Comparison of ENCODE assay signal across 9 mouse cellular contexts in genomic region chr14:123513376-123514141, GRCm38 (mm10).
A peak's percentile ranks its signal among the peaks of the same experiment; 100 is the strongest.
DNase-seq lines count a peak whose midpoint lies in the region; ATAC-seq lines count a peak whose summit lies in the region.
"Had no signal": no experiment of that assay in that cellular context is flagged by ENCODE, and none has a peak within 500 bp of the region (broad histone marks: within the 10 kb centered on the region; RNA-seq: fewer than 3 reads in every experiment).

No protein-coding gene starts in this region.

- 5% methylated on average over 8 of the region's 8 CpGs for WGBS in forebrain, embryonic 14.5 days
- WGBS in neural tube, embryonic 11.5 days, result 31% methylated on average over 8 of the region's 8 CpGs

- H3K36me3 ChIP-seq in forebrain, embryonic 14.5 days (ENCODE audit: control insufficient read depth, insufficient read depth, low read length), result no peaks in the 10 kb centered on the region
- H3K36me3 ChIP-seq in neural tube, embryonic 11.5 days (ENCODE audit: control insufficient read depth, insufficient read depth, low read length), result no peaks in the 10 kb centered on the region

- peak overlapping the region; percentile 82 for H3K27ac ChIP-seq in forebrain, embryonic 14.5 days (ENCODE audit: low read depth, low read length)
- no peak overlapping the region for H3K27ac ChIP-seq in neural tube, embryonic 11.5 days (ENCODE audit: low read depth, low read length)

- no peak overlapping the region for H3K9ac ChIP-seq in forebrain, embryonic 14.5 days (ENCODE audit: low read length)
- H3K9ac ChIP-seq in neural tube, embryonic 11.5 days (ENCODE audit: low read length), result no peak overlapping the region

- H3K9me3 ChIP-seq in forebrain, embryonic 14.5 days (replicated peaks; ENCODE audit: control insufficient read depth, low read length), result no peaks in the 10 kb centered on the region
- no peaks in the 10 kb centered on the region for H3K9me3 ChIP-seq in neural tube, embryonic 11.5 days (ENCODE audit: control insufficient read depth, low read length)

- no peaks in the 10 kb centered on the region for H3K27me3 ChIP-seq in forebrain, embryonic 14.5 days (replicated peaks; ENCODE audit: control insufficient read depth, insufficient read depth, low read length)
- H3K27me3 ChIP-seq in neural tube, embryonic 11.5 days (ENCODE audit: control insufficient read depth, insufficient read depth, low read length), result no peaks in the 10 kb centered on the region
- H3K27me3 ChIP-seq: Patski had no signal

- no peak overlapping the region for H3K4me3 ChIP-seq in forebrain, embryonic 14.5 days (ENCODE audit: low read depth, low read length)
- no peak overlapping the region for H3K4me3 ChIP-seq in neural tube, embryonic 11.5 days (ENCODE audit: low read depth, low read length)

- H3K4me2 ChIP-seq in forebrain, embryonic 14.5 days (ENCODE audit: low read length), result peak overlapping the region; percentile 28; the same call in 1 of the 2 replicates
- no peak overlapping the region for H3K4me2 ChIP-seq in neural tube, embryonic 11.5 days (ENCODE audit: low read depth)

- peak; percentile 64 for DNase-seq in layer of hippocampus, adult 11-12 months (ENCODE audit: low spot score)
- no peak for DNase-seq in layer of hippocampus, postnatal 25 days (ENCODE audit: extremely low spot score in 1 of 2, low spot score in 1 of 2)
- DNase-seq in forebrain, embryonic 14.5 days (ENCODE audit: low spot score), result peak; percentile 98
- DNase-seq in layer of hippocampus, postnatal 36 days, result peak; percentile 40 to 47
- DNase-seq in neural tube, embryonic 11.5 days (ENCODE audit: low spot score), result peak; percentile 79
- DNase-seq in spleen, postnatal 10 days (ENCODE audit: low spot score in 2 of 2), result no peak
- DNase-seq in heart, adult 11 months, result no peak
- DNase-seq in kidney, adult 9 months, result no peak

- peak; percentile 99 for ATAC-seq in forebrain, embryonic 14.5 days
- peak; percentile 96 for ATAC-seq in neural tube, embryonic 11.5 days (ENCODE audit: insufficient read depth, low FRiP score, low TSS enrichment)
- ATAC-seq: Patski had no signal

- H3K4me1 ChIP-seq in forebrain, embryonic 14.5 days (ENCODE audit: control insufficient read depth, insufficient read depth, low read length), result peaks cover 11% of the 10 kb centered on the region
- 0 out of 2 replicates have a peak, but pooled peaks cover 5% of the 10 kb centered on the region for H3K4me1 ChIP-seq in neural tube, embryonic 11.5 days (ENCODE audit: control insufficient read depth, insufficient read depth, low read length)

Comparison
In these comparisons a context has a peak if more than half of its experiments do, and no peak if none do; other contexts are left out.
1. DNase-seq: peak in layer of hippocampus, adult 11-12 months (single experiment), forebrain, embryonic 14.5 days (single experiment), layer of hippocampus, postnatal 36 days (2 of 2) and neural tube, embryonic 11.5 days (single experiment); none in layer of hippocampus, postnatal 25 days (0 of 2), spleen, postnatal 10 days (0 of 2), heart, adult 11 months (single experiment) and kidney, adult 9 months (single experiment).